Mouse (Mus musculus) gastrocnemius, adult 2 months (tissue): ENCODE measurements around the gene Gm128. TPM values are rescaled to one million over a fixed set of nuclear protein-coding genes. Genes with fewer than 3 reads are reported as not detected.

Source experiments
- DNase-seq: peaks from one replicate; pipeline ENCODE4 v3.0.0; 2022
- H3K27ac ChIP-seq: fragments of 200-600 bp; 2 replicates; pipeline ENCODE4 v1.8.1; 2022; ENCODE audit warnings: mild to moderate bottlenecking
- H3K4me3 ChIP-seq: fragments of 200-600 bp; 2 replicates; pipeline ENCODE4 v1.8.1; 2022; ENCODE audit warnings: mild to moderate bottlenecking, moderate library complexity
- CTCF ChIP-seq: fragments of 200-600 bp; IDR thresholded peaks from 2 replicates; pipeline ENCODE4 v1.8.1; 2022; ENCODE audit warnings: antibody characterized with exemption, mild to moderate bottlenecking, moderate library complexity
- intact Hi-C: fragments of 180-260 bp; cut with DNase I; formaldehyde crosslinking; loops from one replicate; pipeline ENCODE4 v1.15.1; 2025
- total RNA-seq, 2 experiments: library from RNA; stranded (reverse); gene quantifications; 2 replicates each; pipeline ENCODE4 v1.2.3; 2021

Gm128 gene
- total RNA-seq, 2 experiments from 2014 or later, result 0.11 TPM; not detected in 1

DNA sequence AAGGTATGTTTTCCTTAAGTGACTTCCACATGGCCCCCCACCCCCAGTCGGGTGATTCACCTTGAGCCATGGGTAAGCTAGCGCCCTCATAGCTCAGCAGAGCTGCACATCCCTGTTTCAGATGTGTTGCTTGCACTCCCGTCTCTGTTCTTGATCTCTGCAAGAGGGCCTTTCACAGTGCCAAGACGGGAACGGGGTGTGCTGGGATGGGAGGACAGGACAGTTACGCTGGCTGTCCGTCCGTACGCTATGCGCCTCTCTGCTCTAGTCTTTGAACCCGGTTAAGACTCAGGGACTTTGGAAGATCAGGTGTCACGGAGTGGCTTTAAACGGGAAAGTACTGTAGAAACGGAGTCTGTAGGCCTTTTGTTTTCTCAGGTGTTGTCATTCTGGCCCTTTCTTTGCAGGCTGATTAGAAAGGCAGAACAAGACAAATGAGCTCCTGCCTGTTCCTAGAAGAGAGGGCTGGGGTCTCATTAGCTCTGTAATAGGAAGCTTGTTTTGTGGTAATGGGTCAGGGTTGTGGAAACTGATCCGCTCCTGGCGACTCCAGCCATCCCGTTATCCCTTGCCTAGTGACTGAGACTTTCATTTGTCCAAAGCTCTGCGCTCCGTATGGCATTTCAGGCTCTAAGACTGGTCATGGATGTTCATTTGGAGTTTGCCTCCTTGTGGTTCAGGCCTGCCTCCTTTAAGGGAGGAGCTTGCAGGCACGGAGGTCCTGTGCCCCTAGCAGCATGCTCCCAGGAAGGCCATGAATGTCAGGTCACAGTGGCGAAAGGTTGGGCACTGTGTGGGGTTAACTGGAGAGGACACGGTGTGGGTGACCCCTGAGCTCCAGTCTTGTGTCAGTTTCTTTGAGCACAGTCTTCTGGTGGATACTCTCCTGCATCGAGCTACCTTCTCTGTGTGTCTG is 5.8 kb downstream of the Gm128 start:
- DNase-seq, result no peak
- no peak for TF ChIP-seq CTCF
- intact Hi-C loops, result no loop called here

DNA sequence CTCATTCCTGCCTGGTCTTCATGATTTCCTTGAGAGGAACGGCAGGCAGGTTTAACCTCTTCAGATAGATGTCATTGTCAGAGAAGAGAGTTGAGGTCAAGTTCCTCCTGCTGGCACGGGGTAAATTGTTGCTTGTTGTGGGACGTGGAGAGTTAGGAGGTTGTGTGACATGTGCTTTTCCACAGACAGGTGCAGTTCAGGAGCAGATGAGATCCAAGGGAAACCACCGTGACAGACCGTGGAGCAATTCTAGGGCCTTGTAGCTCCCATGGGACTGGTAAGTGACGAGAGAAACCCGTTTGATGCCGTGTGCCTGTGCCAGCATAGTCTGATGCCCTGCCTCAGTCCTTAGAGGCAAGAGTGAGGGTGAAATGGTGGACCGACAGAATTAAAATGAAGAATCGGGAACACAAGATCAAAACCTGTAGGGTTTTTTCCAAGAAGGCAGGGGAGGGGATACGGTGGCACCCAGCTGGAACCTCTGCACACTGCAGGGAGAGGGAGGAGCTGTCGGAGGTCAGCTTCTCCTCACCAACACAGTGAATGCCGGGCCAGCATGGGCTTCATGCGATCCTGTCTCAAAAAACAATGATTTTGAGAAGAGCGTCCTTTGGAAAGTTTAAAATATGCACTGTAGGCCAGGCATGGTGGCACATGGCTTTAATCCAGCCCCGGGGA is 8.0 kb downstream of the Gm128 start:
- Histone ChIP-seq H3K27ac (peak overlapping the region; percentile 99), H3K4me3 (no peak overlapping the region)
- no peak for TF ChIP-seq CTCF
- intact Hi-C loops, result no loop called here
- DNase-seq, result no peak

More for the DNA sequence above, 5.8 kb downstream of the Gm128 start:
- Histone ChIP-seq H3K4me3 (no peak overlapping the region), H3K27ac (0 out of 2 replicates have a peak overlapping the region, but pooled peaks have one; percentile 8)

DNA sequence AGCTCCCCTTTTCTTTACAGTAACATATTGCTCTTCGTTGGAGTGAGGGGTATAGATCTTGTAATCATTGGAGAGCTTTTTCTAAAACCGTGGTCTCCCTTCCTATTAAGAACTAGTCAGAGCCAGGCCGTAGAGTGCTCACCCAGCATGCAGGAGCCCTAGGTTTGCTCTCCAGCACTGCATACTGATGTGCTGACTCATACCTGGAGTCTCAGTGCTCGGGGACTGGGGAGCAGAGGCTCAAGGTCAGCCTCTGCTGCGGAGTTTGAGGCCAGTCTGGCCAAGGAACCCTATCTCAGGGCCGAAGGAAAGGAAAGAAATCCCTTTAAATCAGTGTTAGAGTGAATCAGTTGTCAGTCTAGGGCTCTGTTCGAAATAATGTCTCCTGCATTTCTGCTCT is 8.6 kb downstream of the Gm128 start:
- no peak for TF ChIP-seq CTCF
- intact Hi-C loops, result no loop called here
- no peak for DNase-seq
- peak overlapping the region; percentile 21; the same call in 1 of the 2 replicates for H3K4me3 ChIP-seq
- H3K27ac ChIP-seq, result peak overlapping the region; percentile 99; the same call in 1 of the 2 replicates

- intact Hi-C loops, result no loop called here
- Histone ChIP-seq H3K4me3 (peak within 1 kb of the TSS; percentile 85), H3K27ac (peak within 1 kb of the TSS; percentile 99)
- no peak for TF ChIP-seq CTCF
- no peak for DNase-seq
Measured at GRCm38 (mm10) chr3:95231298-95232221, 9.8 kb downstream of the Gm128 start, which contains the start of gene Mllt11. Gene Mllt11 (minus strand): TSS chr3:95232171.

DNA sequence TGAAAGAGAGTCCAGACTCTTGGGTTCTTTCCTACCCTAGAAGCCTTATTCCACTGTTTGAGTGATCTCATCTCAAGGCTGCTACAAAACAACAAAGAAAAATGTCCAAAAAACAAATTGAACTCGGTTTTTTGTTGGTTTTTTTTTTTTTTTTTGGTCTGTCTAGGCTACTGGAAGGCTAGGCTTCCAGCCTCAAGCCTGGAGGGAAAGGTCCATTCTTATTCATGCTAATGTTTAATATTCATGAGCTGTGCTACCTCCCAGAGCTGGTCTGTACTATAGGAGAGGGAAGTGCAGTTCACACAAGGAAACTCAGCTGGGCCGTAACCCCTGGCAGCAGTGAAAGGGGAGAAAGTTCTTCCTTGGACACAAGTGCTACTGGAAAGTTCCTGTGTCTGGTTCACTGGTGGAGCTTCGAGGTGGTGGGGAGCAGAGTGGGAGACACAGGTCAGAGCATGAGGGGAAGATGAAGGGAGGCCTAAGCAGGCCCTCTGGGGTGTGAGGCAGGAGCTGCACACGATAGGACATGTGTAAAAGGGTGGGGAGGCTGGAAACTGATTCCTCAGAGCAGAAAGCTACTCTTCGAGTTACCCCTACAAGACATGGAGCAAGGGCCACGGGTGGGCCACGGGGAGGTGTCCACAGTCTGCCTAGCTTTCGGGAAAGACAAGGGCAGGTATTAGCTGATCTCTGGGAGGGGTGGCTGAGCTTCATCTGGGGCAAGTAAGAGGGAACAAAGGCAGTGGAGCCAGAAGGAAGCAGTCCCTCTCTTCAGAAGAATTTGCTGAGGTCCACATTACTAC is 10.7 kb downstream of the Gm128 start:
- intact Hi-C loops, result no loop called here
- no peak for TF ChIP-seq CTCF
- peak overlapping the region; percentile 85 for H3K4me3 ChIP-seq
- peak overlapping the region; percentile 99 for H3K27ac ChIP-seq
- DNase-seq, result no peak

DNA sequence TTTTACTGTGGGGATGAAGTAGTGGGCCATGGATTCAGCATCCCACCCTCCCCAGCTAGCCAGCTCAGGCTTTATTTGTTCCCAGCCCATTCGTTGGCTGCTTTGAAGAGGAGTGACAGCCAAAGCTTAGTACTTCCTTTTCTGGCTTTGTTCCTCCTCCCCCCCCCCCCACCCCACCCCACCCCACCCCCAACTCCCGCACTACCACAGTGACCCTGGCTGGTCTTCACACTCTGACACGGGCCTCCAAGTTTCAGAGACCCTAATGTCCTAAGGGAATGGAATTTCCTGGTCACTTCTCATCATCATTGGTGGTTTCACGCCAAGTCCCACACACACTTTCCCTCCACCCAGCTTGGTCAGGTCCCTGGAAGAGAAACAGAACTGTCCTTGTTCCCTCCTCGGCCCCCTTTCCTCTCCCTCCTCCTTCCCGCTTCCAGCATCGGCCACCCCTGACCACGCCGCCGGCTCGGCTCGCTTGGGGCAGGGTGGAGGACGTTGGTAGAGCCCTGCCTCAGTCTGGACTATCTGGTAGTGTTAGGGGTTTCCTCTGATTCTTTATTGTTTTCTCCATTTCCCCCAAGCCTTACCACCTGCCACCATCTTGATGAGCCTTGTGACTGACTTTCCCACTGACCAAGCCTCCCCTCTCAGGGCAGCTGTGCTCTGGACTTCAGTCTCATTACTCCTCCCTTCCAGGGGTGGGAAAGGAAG is 11.5 kb downstream of the Gm128 start:
- H3K27ac ChIP-seq, result peak overlapping the region; percentile 99
- H3K4me3 ChIP-seq, result peak overlapping the region; percentile 85
- DNase-seq, result peak; percentile 58
- intact Hi-C loops, result no loop called here
- TF ChIP-seq CTCF, result no peak

GRCm38 (mm10) chr3:95228894-95229780 is 12.3 kb downstream of the Gm128 start:
- peak overlapping the region; percentile 99 for H3K27ac ChIP-seq
- peak; percentile 35 for DNase-seq
- intact Hi-C loops, result no loop called here
- H3K4me3 ChIP-seq, result peak overlapping the region; percentile 85
- TF ChIP-seq CTCF, result no peak

GRCm38 (mm10) chr3:95228148-95228893 is 13.1 kb downstream of the Gm128 start, which contains the start of gene Cdc42se1:
Gene Cdc42se1 (plus strand): TSS chr3:95228732.
- peak; percentile 95 for DNase-seq
- intact Hi-C loops, result no loop called here
- H3K4me3 ChIP-seq, result peak within 1 kb of the TSS; percentile 85
- H3K27ac ChIP-seq, result peak within 1 kb of the TSS; percentile 99
- TF ChIP-seq CTCF, result no peak

- Histone ChIP-seq H3K27ac (peak overlapping the region; percentile 99), H3K4me3 (peak overlapping the region; percentile 85)
- intact Hi-C loops, result no loop called here
- no peak for DNase-seq
- TF ChIP-seq CTCF, result no peak
Measured at GRCm38 (mm10) chr3:95227214-95227613, 14.2 kb downstream of the Gm128 start.
